Mouse (Mus musculus) cerebellum, postnatal 14 days (tissue): ENCODE measurements around the gene Abcg4.

Source experiments
- DNase-seq, 2 experiments: peaks; one replicate each; pipeline ENCODE4 v3.0.0; 2021; ENCODE audit warnings: mixed read lengths in 2 of 2

Gene Abcg4

GRCm38 (mm10) chr9:44269077-44269476, 19.3 kb downstream of the Abcg4 start:
- peak; percentile 47 to 66 for DNase-seq

DNA sequence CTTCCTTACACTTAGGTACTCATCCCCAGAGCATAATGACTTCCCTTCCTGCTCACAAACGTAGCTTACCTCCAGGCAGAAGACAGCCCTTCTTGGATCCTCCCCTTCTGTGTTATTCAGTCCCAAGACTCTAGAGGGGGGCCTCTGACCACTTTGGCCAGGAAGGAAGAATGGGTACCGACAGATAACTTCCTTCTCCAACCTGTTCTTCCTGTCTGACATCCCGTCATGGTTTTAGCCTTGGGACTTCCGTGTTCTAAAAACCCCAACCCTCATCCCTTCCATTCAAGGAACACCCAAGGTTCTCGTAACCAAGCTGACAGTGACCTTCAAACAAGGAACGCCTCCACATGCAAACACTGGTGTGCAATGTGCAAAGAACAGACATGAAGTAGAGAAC, 20.0 kb downstream of the Abcg4 start, which contains the start of gene Nlrx1:
Nlrx1 (minus strand) TSS at position 168 of the 400 bp plus-strand sequence.
- DNase-seq: no peak

DNA sequence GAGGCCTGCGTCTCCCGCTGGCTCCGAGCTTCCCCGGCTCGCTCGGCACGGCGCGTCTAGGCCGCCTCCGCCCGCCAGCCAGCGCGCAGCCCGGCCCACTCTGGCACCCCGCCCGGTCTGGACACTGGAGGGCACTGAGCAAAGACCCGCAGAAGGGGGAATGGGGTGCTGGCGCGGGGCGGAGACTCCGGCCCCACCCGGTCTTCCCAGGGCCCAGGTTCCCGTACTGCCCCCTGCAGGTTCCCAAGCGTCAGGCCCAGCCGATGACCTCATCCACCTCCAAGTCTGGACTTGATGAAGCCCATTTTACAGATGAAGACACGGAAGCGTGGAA, 20.4 kb downstream of the Abcg4 start:
- peak; percentile 82 to 88 for DNase-seq

DNA sequence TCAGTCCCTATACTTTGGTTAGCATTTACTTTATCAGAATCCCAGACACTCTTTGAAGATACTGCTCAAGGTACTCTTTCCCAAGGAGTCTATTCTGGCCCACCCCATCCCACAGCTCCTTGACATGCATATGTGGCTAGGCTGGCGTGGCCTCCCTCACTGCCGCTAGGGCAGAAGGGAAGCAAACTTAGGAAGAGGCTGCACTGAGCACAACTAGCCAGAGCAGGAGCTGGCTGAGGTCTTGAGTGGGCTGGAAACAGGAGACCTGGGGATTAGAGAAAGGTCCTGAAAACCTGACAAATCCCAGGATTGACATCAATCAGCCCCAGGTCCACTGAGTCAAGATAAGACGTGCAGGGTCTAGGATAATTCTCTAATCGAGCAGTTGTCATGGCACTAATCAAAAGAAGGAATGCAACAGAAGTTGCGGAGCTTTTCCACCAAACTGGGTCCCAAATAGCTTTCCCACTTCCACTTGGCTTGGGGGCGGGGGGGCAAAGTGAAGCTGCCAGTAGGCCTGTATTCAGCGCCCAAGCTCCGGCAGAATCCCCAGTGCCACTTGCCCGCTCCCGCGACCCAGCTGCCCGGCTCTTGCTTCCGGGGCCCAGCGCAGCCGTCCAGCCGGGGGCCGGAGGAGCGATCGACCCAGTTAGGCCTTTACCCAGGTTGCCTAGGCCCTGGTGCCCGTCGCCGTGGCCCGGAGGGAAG, 20.9 kb downstream of the Abcg4 start:
- DNase-seq: no peak

- DNase-seq: no peak
These were observed 21.8 kb downstream of the Abcg4 start for GRCm38 (mm10) chr9:44266478-44267226.

DNA sequence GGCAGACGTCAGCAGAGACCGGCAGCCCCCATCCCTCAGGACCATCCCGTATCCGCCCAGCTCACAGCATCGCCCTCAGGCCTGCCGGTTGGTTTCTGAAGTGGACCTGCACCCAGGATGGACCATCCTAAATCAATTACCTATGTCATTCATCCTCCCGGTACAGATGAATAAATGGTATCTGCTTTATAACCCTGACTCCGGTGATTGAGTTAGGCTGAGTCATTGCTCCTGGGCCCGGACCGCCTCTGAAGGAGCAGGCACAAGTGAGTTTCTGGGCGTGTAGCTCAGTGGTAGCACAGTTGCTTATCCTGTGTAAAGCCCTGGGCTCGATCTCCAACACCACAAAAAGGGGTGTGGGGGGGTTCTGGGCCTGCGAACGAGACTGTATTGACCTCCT, 27.0 kb downstream of the Abcg4 start:
- DNase-seq: no peak

DNA sequence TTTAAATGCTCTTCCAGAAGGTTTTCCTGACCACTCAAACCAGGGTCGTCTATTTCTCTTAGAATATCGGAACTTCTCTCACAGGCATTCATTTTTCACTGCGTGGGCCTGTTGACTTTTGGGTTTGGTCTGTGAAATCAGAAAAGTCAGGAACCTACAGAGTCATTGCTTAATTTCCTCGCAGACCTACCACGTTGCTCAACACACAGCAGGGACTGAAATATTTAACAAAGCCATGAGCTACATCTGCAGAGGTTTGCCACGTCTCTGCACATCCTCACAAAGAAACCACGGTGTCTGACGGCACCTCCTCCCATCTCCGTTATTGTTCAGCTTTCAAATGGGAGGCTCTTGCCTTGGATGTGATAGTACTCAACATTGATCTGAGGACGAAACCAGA, 29.4 kb downstream of the Abcg4 start:
- no peak for DNase-seq

GRCm38 (mm10) chr9:44256213-44256612, 32.2 kb downstream of the Abcg4 start:
- DNase-seq: no peak

DNA sequence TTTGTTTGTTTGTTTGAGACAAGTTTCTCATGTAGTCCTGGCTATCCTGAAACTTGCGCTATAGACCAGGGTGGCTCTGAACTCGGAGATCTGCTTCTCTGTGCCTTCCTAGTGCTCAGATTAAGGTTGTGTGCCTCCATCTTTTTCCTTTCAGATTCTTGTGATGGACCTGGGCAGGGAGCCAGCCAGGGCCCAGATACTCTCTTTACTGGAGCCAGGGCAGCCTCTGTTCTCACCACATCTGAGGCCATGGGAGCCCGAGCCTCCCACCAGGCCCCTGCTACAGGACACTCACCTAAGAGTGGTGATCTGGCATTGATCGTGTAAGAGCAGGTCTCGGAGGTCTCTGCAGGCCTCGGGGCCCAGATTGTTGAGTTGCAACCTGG, 33.3 kb downstream of the Abcg4 start:
- no peak for DNase-seq

DNA sequence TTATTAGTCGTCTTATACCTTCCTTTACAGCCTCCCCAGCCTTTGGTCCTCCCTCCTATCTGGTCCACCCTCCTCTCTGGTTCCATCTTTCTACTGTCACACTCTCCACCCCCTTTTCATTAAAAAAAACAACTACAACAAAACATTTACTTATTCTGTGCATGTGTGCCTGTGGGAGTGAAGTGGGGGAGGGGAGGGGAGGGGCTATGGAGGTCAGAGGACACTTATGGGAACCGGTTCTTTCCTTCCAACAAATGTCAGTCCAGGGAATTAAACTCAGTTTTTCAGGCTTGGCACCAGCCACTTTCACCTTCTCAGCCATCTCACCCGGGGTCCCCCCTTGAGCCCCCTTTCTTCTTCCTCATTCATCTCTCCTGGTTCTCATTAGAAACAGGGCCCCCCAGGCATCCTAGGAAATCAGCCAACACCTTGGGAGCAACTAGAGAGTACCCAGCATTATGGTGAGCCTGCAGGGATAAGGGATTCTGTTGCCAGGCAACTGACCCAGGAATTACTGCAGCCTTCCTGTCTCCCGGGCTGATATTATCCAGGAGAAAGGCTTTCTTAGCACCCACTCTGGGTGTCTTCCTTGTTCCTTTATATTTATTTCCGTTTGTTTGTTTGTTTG, 33.8 kb downstream of the Abcg4 start:
- no peak for DNase-seq

DNA sequence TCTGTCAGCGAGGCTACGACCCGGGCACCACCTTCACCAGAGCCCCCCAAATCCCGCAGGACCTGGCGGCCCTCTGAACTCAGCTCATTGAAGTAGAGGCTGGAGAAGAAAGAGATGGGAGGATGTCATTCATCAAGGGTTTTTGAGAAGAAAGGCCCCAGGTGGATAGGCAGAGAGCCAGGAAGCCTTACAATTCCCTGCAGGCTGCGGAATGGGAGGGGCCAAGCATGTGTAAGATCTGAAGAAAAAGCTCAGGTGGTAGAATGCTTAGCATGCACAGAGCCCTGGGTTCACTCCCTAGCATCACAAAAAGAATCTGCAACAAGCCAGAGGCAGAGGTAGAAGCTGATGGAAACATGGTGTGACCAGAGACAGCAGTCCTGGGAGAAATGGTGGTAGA, 35.0 kb downstream of the Abcg4 start:
- no peak for DNase-seq

GRCm38 (mm10) chr9:44251314-44251713, 37.1 kb downstream of the Abcg4 start, which contains the start of gene Pdzd3:
Pdzd3 (minus strand) TSS chr9:44251471.
- DNase-seq: no peak

GRCm38 (mm10) chr9:44250445-44250844, 38.0 kb downstream of the Abcg4 start:
- DNase-seq: no peak

DNA sequence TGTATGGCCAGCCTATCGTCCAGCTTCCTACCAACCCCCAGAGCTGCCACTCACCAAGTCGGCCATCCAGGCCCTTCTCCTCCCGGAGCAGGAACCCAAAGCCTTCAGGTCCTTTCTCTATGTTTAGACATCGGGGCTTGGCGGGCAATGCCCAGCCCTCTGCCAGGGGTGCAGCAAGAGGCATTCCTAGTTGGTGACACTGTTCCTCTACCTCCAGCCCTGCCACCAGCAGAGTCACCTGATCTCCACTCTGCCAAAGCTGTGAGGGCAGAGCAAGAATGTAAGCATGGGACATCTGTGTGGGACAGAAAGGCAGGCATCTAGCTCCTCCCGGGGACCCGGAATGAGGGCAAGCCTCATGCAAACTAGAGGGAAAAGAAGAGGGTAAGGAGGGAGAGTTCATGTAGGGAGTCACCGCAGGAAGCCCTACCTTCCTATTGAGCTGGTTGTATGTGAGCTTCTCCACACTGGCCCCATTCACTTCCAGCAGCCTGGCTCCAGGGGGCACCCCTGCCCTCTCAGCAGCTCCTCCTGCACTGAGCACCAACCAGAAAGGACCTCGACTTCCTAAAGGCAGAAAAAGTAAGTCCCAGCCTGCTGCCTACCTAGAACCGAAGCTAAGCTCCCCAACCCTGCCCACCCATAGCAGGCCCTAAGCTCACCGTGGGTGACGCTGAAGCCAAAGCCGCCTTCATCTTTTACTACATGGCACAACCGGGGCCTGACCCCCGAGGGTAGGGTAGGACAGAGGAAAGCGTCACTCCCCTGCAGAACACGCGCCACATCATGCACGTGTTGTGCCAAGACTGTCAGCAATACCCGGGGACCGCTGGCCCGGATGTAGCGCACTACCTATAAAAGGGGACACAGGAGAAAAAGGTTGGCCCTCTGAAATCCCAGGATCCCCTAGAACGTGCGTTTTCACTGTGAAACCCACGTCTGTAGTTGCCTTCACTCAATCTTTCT, 39.0 kb downstream of the Abcg4 start:
- peak; percentile 52 to 62 for DNase-seq

DNA sequence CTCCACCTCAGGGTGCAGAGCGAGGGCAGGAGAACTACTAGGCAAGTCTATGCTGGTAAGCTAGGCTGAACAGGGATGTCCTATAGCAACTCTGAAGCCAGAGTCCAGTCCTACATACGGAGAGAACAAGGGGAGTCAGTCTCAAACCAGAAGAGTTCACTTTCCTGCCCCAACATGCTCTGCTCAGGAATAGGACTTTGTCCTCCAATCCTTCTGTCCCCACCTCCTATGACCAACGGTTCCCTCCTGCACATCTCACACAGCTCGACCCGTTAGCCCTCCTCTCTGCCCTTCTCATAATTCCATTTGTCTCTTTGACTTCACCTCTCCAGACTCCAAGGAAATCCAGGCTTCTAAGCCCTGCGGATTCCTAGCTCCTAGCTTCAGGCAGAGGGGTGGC, 40.5 kb downstream of the Abcg4 start:
- no peak for DNase-seq

GRCm38 (mm10) chr9:44243621-44244020, 44.8 kb downstream of the Abcg4 start:
- no peak for DNase-seq

DNA sequence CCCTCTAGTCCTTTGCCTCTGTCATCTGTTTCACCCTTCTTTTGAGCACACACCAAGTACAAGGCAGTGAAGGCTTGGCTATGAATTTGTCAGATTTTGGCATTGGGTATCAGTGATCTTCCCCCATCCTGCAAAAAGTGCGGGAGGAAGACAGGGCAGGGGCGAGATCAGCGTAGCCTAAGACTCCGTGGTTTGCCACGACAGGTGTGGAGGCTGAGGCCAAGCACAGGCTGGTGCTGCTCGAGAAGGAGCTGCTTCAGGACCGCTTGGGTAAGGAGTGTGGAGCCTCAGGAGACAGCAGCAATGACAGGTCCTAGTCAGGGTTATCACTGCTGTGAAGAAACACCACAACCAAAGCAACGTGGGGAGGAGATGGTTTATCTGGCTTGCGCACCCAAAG, 47.0 kb downstream of the Abcg4 start:
- no peak for DNase-seq

GRCm38 (mm10) chr9:44240911-44241310, 47.5 kb downstream of the Abcg4 start:
- no peak for DNase-seq

DNA sequence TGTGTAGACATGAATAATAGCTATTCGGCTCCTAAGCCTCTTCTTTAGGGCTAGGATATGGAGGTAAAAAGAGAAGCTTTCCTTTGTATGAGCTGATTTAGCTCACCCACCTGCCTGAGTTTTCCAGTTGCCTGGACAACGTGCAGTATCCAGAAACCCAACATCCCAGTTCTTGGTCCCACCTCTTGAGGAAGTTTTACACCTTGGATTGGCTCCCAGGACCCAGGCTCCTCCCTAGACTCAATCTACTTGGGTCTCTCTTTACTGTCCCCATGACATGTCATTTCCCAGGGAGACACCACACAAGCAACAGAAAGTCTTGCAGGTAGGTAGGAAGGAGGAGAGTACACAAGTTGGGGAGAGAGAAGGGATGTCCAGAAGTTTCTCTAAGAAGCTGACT, 48.0 kb downstream of the Abcg4 start, which contains the start of gene Ccdc153:
Ccdc153 (plus strand) TSS at position 278 of the 400 bp plus-strand sequence.
- no peak for DNase-seq

DNA sequence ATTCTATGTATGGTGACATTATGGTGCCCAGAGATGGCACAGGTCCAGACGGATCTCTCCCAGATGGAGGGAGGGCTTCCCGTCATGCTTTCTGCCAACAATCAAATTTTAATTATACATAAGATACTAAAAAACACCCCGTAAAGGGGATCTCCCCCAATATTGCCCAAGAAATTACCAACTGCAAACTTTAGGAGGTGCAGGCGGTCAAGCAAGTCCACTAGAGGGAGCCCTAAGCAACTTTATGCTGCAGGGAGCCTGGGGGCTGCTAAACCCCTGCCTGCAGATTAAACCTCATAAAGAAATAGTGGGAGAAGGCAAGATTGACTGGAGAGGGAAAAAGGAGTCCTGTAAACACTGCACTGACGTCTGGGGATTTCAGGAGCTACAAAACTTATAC, 49.0 kb downstream of the Abcg4 start:
- DNase-seq: peak; percentile 76 to 79

- DNase-seq: no peak
These were observed 49.8 kb downstream of the Abcg4 start for GRCm38 (mm10) chr9:44238501-44239190.

- DNase-seq: no peak
These were observed 51.3 kb downstream of the Abcg4 start for GRCm38 (mm10) chr9:44237128-44237527.
